Mouse (Mus musculus) testis, adult 2 months (tissue): Measurements from ENCODE around the gene Wfikkn1. TPM values are rescaled to one million over a fixed set of nuclear protein-coding genes. Genes with fewer than 3 reads are reported as not detected.

Experiments used
- H3K27ac ChIP-seq: fragments of 200-500 bp; 2 replicates; pipeline ENCODE4 v1.5.1; 2012; ENCODE audit warnings: low read depth, low read length; ENCODE audit not compliant: control insufficient read depth, insufficient read depth
- H3K27me3 ChIP-seq: fragments of 200-500 bp; 2 replicates; pipeline ENCODE4 v1.6.1; 2012; ENCODE audit warnings: mild to moderate bottlenecking, low read length, moderate library complexity; ENCODE audit not compliant: control insufficient read depth, insufficient read depth
- H3K36me3 ChIP-seq: fragments of 200-500 bp; 2 replicates; pipeline ENCODE4 v1.6.1; 2012; ENCODE audit warnings: mild to moderate bottlenecking, low read length; ENCODE audit not compliant: control insufficient read depth, insufficient read depth
- H3K4me1 ChIP-seq: fragments of 200-500 bp; 2 replicates; pipeline ENCODE4 v1.6.1; 2012; ENCODE audit warnings: low read length; ENCODE audit not compliant: control insufficient read depth, insufficient read depth
- H3K4me3 ChIP-seq: fragments of 200-500 bp; 2 replicates; pipeline ENCODE4 v1.5.1; 2012; ENCODE audit warnings: low read depth, mild to moderate bottlenecking, low read length, moderate library complexity, mixed read lengths; ENCODE audit not compliant: control insufficient read depth
- CTCF ChIP-seq: fragments of 200-500 bp; IDR thresholded peaks from 2 replicates; pipeline ENCODE4 v1.5.1; 2012; ENCODE audit warnings: low read depth, mild to moderate bottlenecking, inconsistent platforms, low read length, moderate library complexity; ENCODE audit not compliant: control insufficient read depth, insufficient read depth, insufficient replicate concordance
- POLR2A ChIP-seq: fragments of 200-500 bp; IDR thresholded peaks from 2 replicates; pipeline ENCODE4 v1.6.1; 2012; ENCODE audit warnings: low read depth, mild to moderate bottlenecking, inconsistent platforms, low read length, moderate library complexity; ENCODE audit not compliant: control insufficient read depth
- polyA plus RNA-seq: library from polyadenylated mRNA; depleted of rRNA; stranded (reverse); fragments of >200 nt; gene quantifications from 2 replicates; pipeline ENCODE4 v1.2.3, GENCODE M21; 2012

Wfikkn1 gene
- polyA plus RNA-seq, 1 experiment = 0.98 TPM

GRCm38 (mm10) chr17:25834595-25835222, 45.9 kb downstream of the Wfikkn1 start:
- TF ChIP-seq POLR2A = no peak
- Histone ChIP-seq H3K4me3 (no peak overlapping the region), H3K27ac (no peak overlapping the region), H3K36me3 (no peaks in the 10 kb centered on the region), H3K4me1 (peaks cover 40% of the 10 kb centered on the region), H3K27me3 (no peaks in the 10 kb centered on the region)

- Histone ChIP-seq H3K27ac (peak overlapping the region; percentile 95), H3K4me3 (peak overlapping the region; percentile 92), H3K4me1 (peaks cover 45% of the 10 kb centered on the region), H3K27me3 (no peaks in the 10 kb centered on the region), H3K36me3 (no peaks in the 10 kb centered on the region)
- no peak for TF ChIP-seq CTCF
- no peak for TF ChIP-seq POLR2A
Observed at GRCm38 (mm10) chr17:25833961-25834594, 46.6 kb downstream of the Wfikkn1 start.

GRCm38 (mm10) chr17:25833291-25833663, 47.4 kb downstream of the Wfikkn1 start, which contains the start of gene Stub1:
Gene Stub1, minus strand, starts transcription at chr17:25833404.
- peaks cover 49% of the 10 kb centered on the region for H3K4me1 ChIP-seq

GRCm38 (mm10) chr17:25832436-25833290, 48.0 kb downstream of the Wfikkn1 start:
- peaks cover 51% of the 10 kb centered on the region for H3K4me1 ChIP-seq
- H3K36me3 ChIP-seq = no peaks in the 10 kb centered on the region
- peak overlapping the region; percentile 95 for H3K27ac ChIP-seq

More at GRCm38 (mm10) chr17:25833291-25833663, 47.4 kb downstream of the Wfikkn1 start, which contains the start of gene Stub1:
- Histone ChIP-seq H3K27me3 (no peaks in the 10 kb centered on the region), H3K27ac (peak within 1 kb of the TSS; percentile 95), H3K4me3 (peak within 1 kb of the TSS; percentile 92), H3K36me3 (no peaks in the 10 kb centered on the region)
- TF ChIP-seq POLR2A (peak; percentile 12; the same call in 1 of the 2 replicates), CTCF (no peak)

GRCm38 (mm10) chr17:25831451-25832281, 49.0 kb downstream of the Wfikkn1 start:
- Histone ChIP-seq H3K36me3 (no peaks in the 10 kb centered on the region), H3K27me3 (no peaks in the 10 kb centered on the region), H3K4me3 (peak overlapping the region; percentile 92), H3K4me1 (peaks cover 45% of the 10 kb centered on the region), H3K27ac (no peak overlapping the region; the same call in 1 of the 2 replicates)
- no peak for TF ChIP-seq POLR2A
- no peak for TF ChIP-seq CTCF

More at GRCm38 (mm10) chr17:25832436-25833290, 48.0 kb downstream of the Wfikkn1 start:
- Histone ChIP-seq H3K4me3 (peak overlapping the region; percentile 92), H3K27me3 (no peaks in the 10 kb centered on the region)
- TF ChIP-seq POLR2A (peak; percentile 87), CTCF (no peak)

- TF ChIP-seq POLR2A = no peak
- no peak for TF ChIP-seq CTCF
- no peak overlapping the region for H3K27ac ChIP-seq
- no peaks in the 10 kb centered on the region; the same call in 1 of the 2 replicates for H3K36me3 ChIP-seq
- H3K27me3 ChIP-seq = no peaks in the 10 kb centered on the region
- peaks cover 39% of the 10 kb centered on the region for H3K4me1 ChIP-seq
- H3K4me3 ChIP-seq = no peak overlapping the region
Observed at GRCm38 (mm10) chr17:25830806-25831431, 49.7 kb downstream of the Wfikkn1 start.
